Mouse (Mus musculus) gastrocnemius, adult 2 months (tissue): ENCODE data around the gene Gm12248. TPM values are rescaled to one million over a fixed set of nuclear protein-coding genes. Genes with fewer than 3 reads are reported as not detected.
A peak's percentile ranks its signal among the peaks of the same experiment; 100 is the strongest.

ENCODE experiments used
- DNase-seq: peaks from one replicate; pipeline ENCODE4 v3.0.0; 2022
- H3K27ac ChIP-seq: fragments of 200-600 bp; 2 replicates; pipeline ENCODE4 v1.8.1; 2022; ENCODE audit warnings: mild to moderate bottlenecking
- H3K4me3 ChIP-seq: fragments of 200-600 bp; 2 replicates; pipeline ENCODE4 v1.8.1; 2022; ENCODE audit warnings: mild to moderate bottlenecking, moderate library complexity
- CTCF ChIP-seq: fragments of 200-600 bp; IDR thresholded peaks from 2 replicates; pipeline ENCODE4 v1.8.1; 2022; ENCODE audit warnings: antibody characterized with exemption, mild to moderate bottlenecking, moderate library complexity
- intact Hi-C: fragments of 180-260 bp; cut with DNase I; formaldehyde crosslinking; loops from one replicate; pipeline ENCODE4 v1.15.1; 2025
- total RNA-seq, 2 experiments: library from RNA; stranded (reverse); gene quantifications; 2 replicates each; pipeline ENCODE4 v1.2.3; 2021

Gm12248 gene
- total RNA-seq, 2 experiments from 2014 or later = not detected

GRCm38 (mm10) chr11:58057455-58057854 lies 35.5 kb downstream of the Gm12248 start:
- Histone ChIP-seq H3K4me3 (no peak overlapping the region), H3K27ac (no peak overlapping the region)
- intact Hi-C loops = loop anchor here (1.0 kb wide), 1 partner anchor 106 kb away; no protein-coding TSS in a partner anchor
- peak; percentile 91 for TF ChIP-seq CTCF
- peak; percentile 50 for DNase-seq

GRCm38 (mm10) chr11:58046438-58046837 lies 46.5 kb downstream of the Gm12248 start:
- intact Hi-C loops = no loop called here
- H3K4me3 ChIP-seq = no peak overlapping the region
- no peak for DNase-seq
- H3K27ac ChIP-seq = no peak overlapping the region
- TF ChIP-seq CTCF = peak; percentile 54

DNA sequence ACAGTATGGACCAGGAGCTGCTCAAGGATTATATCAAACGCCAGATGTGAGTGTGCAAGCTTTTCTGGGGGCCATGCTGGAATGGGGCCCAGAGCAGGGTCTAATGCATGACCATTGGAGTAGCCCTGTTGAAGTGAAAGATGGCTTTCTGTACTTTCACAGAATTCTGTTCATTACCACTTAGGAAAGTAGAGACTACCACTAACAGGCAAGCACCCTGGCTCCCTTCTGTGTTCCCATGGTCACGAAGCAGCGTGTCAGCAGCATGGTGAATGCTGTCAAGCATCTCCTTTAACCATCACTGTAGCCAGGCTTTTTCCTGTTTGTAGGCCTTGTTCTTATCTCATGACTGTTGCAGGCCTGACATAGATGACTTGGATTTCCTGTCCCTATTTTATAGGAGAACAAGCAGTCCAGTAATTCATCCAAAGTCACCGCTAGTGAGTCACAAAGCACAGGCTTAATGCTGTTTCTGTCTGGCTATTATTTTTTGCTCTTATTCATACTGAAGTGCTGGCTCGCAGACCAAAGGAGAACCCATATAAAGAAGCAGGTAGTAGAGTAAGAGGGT lies 50.0 kb downstream of the Gm12248 start:
- H3K4me3 ChIP-seq = no peak overlapping the region
- no peak overlapping the region for H3K27ac ChIP-seq
- DNase-seq = no peak
- no peak for TF ChIP-seq CTCF
- intact Hi-C loops = no loop called here

DNA sequence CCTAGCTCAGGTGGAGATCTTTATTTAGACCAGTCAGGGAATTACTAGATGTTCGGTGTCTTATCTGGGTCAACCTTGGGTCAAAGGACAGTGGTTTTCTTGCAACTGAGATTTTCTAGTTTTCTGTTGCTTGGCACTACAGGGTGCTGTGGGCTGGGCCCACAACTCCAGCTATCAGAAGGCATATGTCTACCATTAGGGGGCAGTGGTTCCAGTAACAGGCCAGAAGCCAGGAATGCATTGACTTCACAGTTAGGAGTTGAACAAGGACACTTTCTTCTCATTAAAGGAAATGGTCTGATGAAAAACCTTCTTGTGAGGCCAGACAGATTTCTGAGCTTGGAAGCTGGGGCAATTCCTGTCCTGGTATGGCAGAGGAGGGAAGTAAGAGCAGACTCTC lies 53.9 kb downstream of the Gm12248 start:
- Histone ChIP-seq H3K27ac (peak overlapping the region; percentile 54; the same call in 1 of the 2 replicates), H3K4me3 (no peak overlapping the region)
- DNase-seq = no peak
- TF ChIP-seq CTCF = peak; percentile 58
- intact Hi-C loops = no loop called here

GRCm38 (mm10) chr11:58033635-58034034 lies 59.3 kb downstream of the Gm12248 start:
- peak overlapping the region; percentile 34 for H3K4me3 ChIP-seq
- H3K27ac ChIP-seq = peak overlapping the region; percentile 85
- DNase-seq = peak; percentile 76
- intact Hi-C loops = no loop called here
- no peak for TF ChIP-seq CTCF

DNA sequence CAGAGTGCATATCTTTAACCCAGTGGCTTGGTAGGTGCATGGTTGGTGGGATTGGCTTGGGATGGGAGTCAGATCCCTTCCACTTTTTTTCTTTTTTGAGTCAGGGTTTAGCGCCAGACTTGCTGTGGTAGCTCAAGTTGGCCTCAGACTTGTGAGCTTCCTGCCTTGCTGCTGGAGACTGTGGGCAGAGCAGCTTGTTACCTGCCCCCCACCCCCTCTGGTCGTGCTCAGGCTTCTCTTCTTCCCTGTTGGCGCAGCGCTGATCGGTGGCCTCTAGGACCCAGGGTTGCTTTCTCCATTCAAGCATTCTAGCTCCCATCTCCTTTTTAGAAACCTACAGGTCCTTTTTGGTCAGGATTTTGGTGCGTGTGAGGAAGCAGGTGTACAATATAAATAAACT lies 61.8 kb downstream of the Gm12248 start:
- no peak for DNase-seq
- intact Hi-C loops = no loop called here
- TF ChIP-seq CTCF = no peak
- Histone ChIP-seq H3K27ac (peak overlapping the region; percentile 85), H3K4me3 (no peak overlapping the region)

- no peak overlapping the region for H3K4me3 ChIP-seq
- DNase-seq = no peak
- peak overlapping the region; percentile 48; the same call in 1 of the 2 replicates for H3K27ac ChIP-seq
- intact Hi-C loops = no loop called here
- no peak for TF ChIP-seq CTCF
Observed at GRCm38 (mm10) chr11:58029869-58030268, 63.1 kb downstream of the Gm12248 start.

GRCm38 (mm10) chr11:58028981-58029380 lies 64.0 kb downstream of the Gm12248 start:
- intact Hi-C loops = no loop called here
- no peak for DNase-seq
- Histone ChIP-seq H3K4me3 (no peak overlapping the region), H3K27ac (peak overlapping the region; percentile 17; the same call in 1 of the 2 replicates)
- TF ChIP-seq CTCF = no peak

GRCm38 (mm10) chr11:58026860-58027259 lies 66.1 kb downstream of the Gm12248 start:
- DNase-seq = no peak
- no peak for TF ChIP-seq CTCF
- intact Hi-C loops = no loop called here
- Histone ChIP-seq H3K4me3 (no peak overlapping the region), H3K27ac (peak overlapping the region; percentile 36; the same call in 1 of the 2 replicates)

DNA sequence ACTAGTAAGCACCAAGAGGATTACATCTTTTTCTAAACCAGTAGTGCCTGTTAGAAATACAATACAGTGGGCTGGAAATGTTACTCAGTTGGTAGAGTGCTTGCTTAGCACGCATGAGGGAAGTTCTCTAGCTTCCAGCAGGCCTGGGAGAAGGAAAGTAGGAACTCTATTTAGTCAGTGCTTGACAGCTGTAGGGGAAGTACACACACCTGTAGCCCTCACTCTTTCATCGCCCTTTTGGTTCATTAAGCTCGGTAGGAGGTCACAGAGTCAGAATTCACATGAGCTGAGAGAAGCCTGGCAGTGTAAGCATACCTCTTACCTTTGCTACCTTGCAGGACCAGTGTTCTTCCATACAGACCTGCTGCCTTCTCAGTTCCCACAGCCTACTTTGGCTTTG lies 66.6 kb downstream of the Gm12248 start:
- no peak for TF ChIP-seq CTCF
- no peak overlapping the region for H3K4me3 ChIP-seq
- intact Hi-C loops = no loop called here
- peak overlapping the region; percentile 36; the same call in 1 of the 2 replicates for H3K27ac ChIP-seq
- no peak for DNase-seq

GRCm38 (mm10) chr11:58025881-58026280 lies 67.1 kb downstream of the Gm12248 start:
- intact Hi-C loops = no loop called here
- no peak for DNase-seq
- Histone ChIP-seq H3K27ac (peak overlapping the region; percentile 43; the same call in 1 of the 2 replicates), H3K4me3 (no peak overlapping the region)
- no peak for TF ChIP-seq CTCF

DNA sequence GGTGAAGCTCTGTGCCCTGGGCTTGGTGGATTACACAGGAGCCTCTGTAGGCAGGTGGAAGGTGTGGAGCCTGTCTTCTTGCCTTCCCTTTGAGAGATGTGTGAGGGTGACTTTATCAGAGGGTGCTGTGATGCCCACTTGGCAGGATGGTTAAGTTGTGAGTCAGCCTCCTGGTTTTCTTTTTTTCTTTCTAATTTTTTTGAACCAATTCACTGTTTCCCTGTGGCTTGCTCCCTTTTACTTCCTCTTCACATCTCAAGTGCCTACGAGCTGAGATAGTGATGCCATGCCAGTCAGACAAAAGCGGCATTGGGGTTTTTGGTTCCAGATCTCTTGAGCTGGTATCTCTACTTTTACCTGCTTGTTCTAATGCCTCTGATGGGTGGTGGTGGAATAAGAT lies 68.3 kb downstream of the Gm12248 start:
- no peak for DNase-seq
- Histone ChIP-seq H3K27ac (peak overlapping the region; percentile 9; the same call in 1 of the 2 replicates), H3K4me3 (no peak overlapping the region)
- no peak for TF ChIP-seq CTCF
- intact Hi-C loops = no loop called here

- intact Hi-C loops = no loop called here
- Histone ChIP-seq H3K27ac (peak overlapping the region; percentile 9; the same call in 1 of the 2 replicates), H3K4me3 (no peak overlapping the region)
- DNase-seq = no peak
- TF ChIP-seq CTCF = no peak
Observed at GRCm38 (mm10) chr11:58024271-58024670, 68.7 kb downstream of the Gm12248 start.

DNA sequence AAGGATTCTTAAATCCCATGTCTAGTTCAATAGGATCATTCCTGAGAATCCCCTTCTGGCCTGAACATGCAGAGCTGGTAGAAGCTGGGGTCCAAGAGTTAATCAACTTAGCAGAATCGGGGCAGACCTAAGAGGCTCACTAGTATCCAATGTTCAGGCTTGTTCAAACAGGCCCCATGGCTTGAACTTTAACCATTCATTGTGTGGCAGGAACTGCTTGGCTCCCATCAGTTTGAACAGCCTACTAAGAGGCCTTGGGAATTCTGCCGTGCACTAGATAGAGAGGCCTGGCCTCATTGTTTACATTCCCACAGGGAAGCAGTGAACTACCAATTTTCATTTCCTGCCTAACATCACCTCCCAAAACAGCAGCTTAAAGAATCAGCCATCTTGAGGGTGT lies 71.3 kb downstream of the Gm12248 start:
- no peak for DNase-seq
- no peak for TF ChIP-seq CTCF
- intact Hi-C loops = no loop called here
- Histone ChIP-seq H3K27ac (peak overlapping the region; percentile 74), H3K4me3 (no peak overlapping the region)
